Mouse (Mus musculus) MEL (cell line): ENCODE results near the gene Gm9803.

Experiments
- CHD1 ChIP-seq: IDR thresholded peaks from 2 replicates; pipeline ENCODE4 v1.6.1; 2012; ENCODE audit warnings: low read depth, mild to moderate bottlenecking, inconsistent platforms, low read length, improper control_type of control experiment
- GATA1 ChIP-seq: IDR thresholded peaks from 2 replicates; pipeline ENCODE4 v1.6.1; 2011; ENCODE audit warnings: low read depth, low read length, improper control_type of control experiment
- MXI1 ChIP-seq: IDR thresholded peaks from 2 replicates; pipeline ENCODE4 v1.6.1; 2011; ENCODE audit warnings: mild to moderate bottlenecking, low read depth, low read length, improper control_type of control experiment
- POLR2A ChIP-seq, 2 experiments: IDR thresholded peaks; 2 replicates each; pipeline ENCODE4 v1.6.1; 2011 to 2012; ENCODE audit warnings: low read length in 2 of 2, mild to moderate bottlenecking in 2 of 2, control low read depth in 1 of 2, improper control_type of control experiment in 1 of 2, low read depth in 1 of 2, moderate library complexity in 1 of 2; ENCODE audit not compliant: control insufficient read depth in 1 of 2, insufficient read depth in 1 of 2, poor library complexity in 1 of 2
- POLR2AphosphoS5 ChIP-seq: IDR thresholded peaks from 2 replicates; pipeline ENCODE4 v1.6.1; 2012; ENCODE audit warnings: low read depth, borderline replicate concordance, mild to moderate bottlenecking, inconsistent platforms, low read length, moderate library complexity, mixed read lengths
- SIN3A ChIP-seq: IDR thresholded peaks from 2 replicates; pipeline ENCODE4 v1.6.1; 2012; ENCODE audit warnings: low read length, improper control_type of control experiment, inconsistent platforms
- TBP ChIP-seq: IDR thresholded peaks from 2 replicates; pipeline ENCODE4 v1.8.0; 2011; ENCODE audit warnings: low read depth, low read length, improper control_type of control experiment
- UBTF ChIP-seq: IDR thresholded peaks from 2 replicates; pipeline ENCODE4 v1.6.1; 2012; ENCODE audit warnings: low read depth, mild to moderate bottlenecking, inconsistent platforms, low read length, improper control_type of control experiment, moderate library complexity, borderline replicate concordance; ENCODE audit not compliant: insufficient read depth
- USF1 ChIP-seq: IDR thresholded peaks from 2 replicates; pipeline ENCODE4 v1.6.1; 2014; ENCODE audit warnings: low read depth, mild to moderate bottlenecking, inconsistent platforms, low read length, improper control_type of control experiment, moderate library complexity
- ZC3H11A ChIP-seq: IDR thresholded peaks from 2 replicates; pipeline ENCODE4 v1.6.1; 2012; ENCODE audit warnings: low read depth, mild to moderate bottlenecking, inconsistent platforms, low read length, improper control_type of control experiment
- ZNF384 ChIP-seq: IDR thresholded peaks from 2 replicates; pipeline ENCODE4 v1.6.1; 2012; ENCODE audit warnings: low read depth, mild to moderate bottlenecking, inconsistent platforms, low read length, improper control_type of control experiment

- TF ChIP-seq USF1: no peak
- no peak for TF ChIP-seq ZC3H11A
- no peak for TF ChIP-seq GATA1
- TF ChIP-seq SIN3A: no peak
- no peak for TF ChIP-seq POLR2AphosphoS5
- no peak for TF ChIP-seq POLR2A (IDR thresholded peaks at IDR 0.05; ENCODE audit: control insufficient read depth in 1 of 2, insufficient read depth in 1 of 2, low read depth in 1 of 2, low read length in 2 of 2, poor library complexity in 1 of 2)
- no peak for TF ChIP-seq MXI1
- no peak for TF ChIP-seq CHD1
- TF ChIP-seq UBTF: no peak
- TF ChIP-seq TBP: no peak
- no peak for TF ChIP-seq ZNF384
These were observed 10.5 kb downstream of the Gm9803 start for GRCm38 (mm10) chr10:43534382-43534781.
